Mouse (Mus musculus): ENCODE results near the gene Map1s.
A peak's percentile ranks its signal among the peaks of the same experiment; 100 is the strongest.

The Map1s gene

GRCm38 (mm10) chr8:70905831-70906736 lies at the start of gene Map1s:
TSS of gene Map1s (plus strand) at chr8:70905932.
- peak; percentile 96 for DNase-seq (ENCODE audit: low spot score)

- DNase-seq (ENCODE audit: low spot score): no peak
Measured at GRCm38 (mm10) chr8:70856028-70856427, 49.7 kb upstream of the Map1s start.

- DNase-seq (ENCODE audit: low spot score): peak; percentile 83
Measured at GRCm38 (mm10) chr8:70856541-70857197, 49.1 kb upstream of the Map1s start.

- DNase-seq (ENCODE audit: low spot score): no peak
Measured at GRCm38 (mm10) chr8:70857516-70857915, 48.2 kb upstream of the Map1s start.

GRCm38 (mm10) chr8:70862824-70863641 lies 42.7 kb upstream of the Map1s start, which contains the start of gene Kcnn1:
TSS of gene Kcnn1 (minus strand) at chr8:70863258.
- peak; percentile 73 for DNase-seq (ENCODE audit: low spot score)

GRCm38 (mm10) chr8:70863956-70864711 lies 41.6 kb upstream of the Map1s start:
- DNase-seq (ENCODE audit: low spot score): peak; percentile 54

GRCm38 (mm10) chr8:70864712-70865221 lies 41.0 kb upstream of the Map1s start:
- peak; percentile 79 for DNase-seq (ENCODE audit: low spot score)

GRCm38 (mm10) chr8:70865350-70866000 lies 40.3 kb upstream of the Map1s start:
- peak; percentile 100 for DNase-seq (ENCODE audit: low spot score)

- no peak for DNase-seq (ENCODE audit: low spot score)
Measured at GRCm38 (mm10) chr8:70866001-70866520, 39.7 kb upstream of the Map1s start.

GRCm38 (mm10) chr8:70866566-70866965 lies 39.2 kb upstream of the Map1s start:
- DNase-seq (ENCODE audit: low spot score): no peak

- peak; percentile 80 for DNase-seq (ENCODE audit: low spot score)
Measured at GRCm38 (mm10) chr8:70868559-70869198, 37.1 kb upstream of the Map1s start.

- DNase-seq (ENCODE audit: low spot score): no peak
Measured at GRCm38 (mm10) chr8:70869199-70869571, 36.5 kb upstream of the Map1s start.

GRCm38 (mm10) chr8:70869601-70870041 lies 36.1 kb upstream of the Map1s start:
- DNase-seq (ENCODE audit: low spot score): peak; percentile 84

- no peak for DNase-seq (ENCODE audit: low spot score)
Measured at GRCm38 (mm10) chr8:70871195-70871807, 34.4 kb upstream of the Map1s start.

GRCm38 (mm10) chr8:70872643-70873363 lies 32.9 kb upstream of the Map1s start:
- no peak for DNase-seq (ENCODE audit: low spot score)

GRCm38 (mm10) chr8:70873364-70873985 lies 32.3 kb upstream of the Map1s start, which contains the start of gene Ccdc124:
TSS of gene Ccdc124 (minus strand) at chr8:70873935.
- DNase-seq (ENCODE audit: low spot score): peak; percentile 95

GRCm38 (mm10) chr8:70874441-70874840 lies 31.3 kb upstream of the Map1s start:
- no peak for DNase-seq (ENCODE audit: low spot score)

- no peak for DNase-seq (ENCODE audit: low spot score)
Measured at GRCm38 (mm10) chr8:70876382-70876781, 29.4 kb upstream of the Map1s start.
